Mouse (Mus musculus): ENCODE measurements around the gene Slc25a39. TPM values are rescaled to one million over a fixed set of nuclear protein-coding genes. Genes with fewer than 3 reads are reported as not detected.
"Not testable (repeated sequence)": the region's sequence is repeated elsewhere in the genome, so short reads cannot be mapped to it uniquely, and the experiment has no call there.

Slc25a39 gene
- polyA plus RNA-seq, 1 experiment from 2014 or later = 308 TPM

DNA sequence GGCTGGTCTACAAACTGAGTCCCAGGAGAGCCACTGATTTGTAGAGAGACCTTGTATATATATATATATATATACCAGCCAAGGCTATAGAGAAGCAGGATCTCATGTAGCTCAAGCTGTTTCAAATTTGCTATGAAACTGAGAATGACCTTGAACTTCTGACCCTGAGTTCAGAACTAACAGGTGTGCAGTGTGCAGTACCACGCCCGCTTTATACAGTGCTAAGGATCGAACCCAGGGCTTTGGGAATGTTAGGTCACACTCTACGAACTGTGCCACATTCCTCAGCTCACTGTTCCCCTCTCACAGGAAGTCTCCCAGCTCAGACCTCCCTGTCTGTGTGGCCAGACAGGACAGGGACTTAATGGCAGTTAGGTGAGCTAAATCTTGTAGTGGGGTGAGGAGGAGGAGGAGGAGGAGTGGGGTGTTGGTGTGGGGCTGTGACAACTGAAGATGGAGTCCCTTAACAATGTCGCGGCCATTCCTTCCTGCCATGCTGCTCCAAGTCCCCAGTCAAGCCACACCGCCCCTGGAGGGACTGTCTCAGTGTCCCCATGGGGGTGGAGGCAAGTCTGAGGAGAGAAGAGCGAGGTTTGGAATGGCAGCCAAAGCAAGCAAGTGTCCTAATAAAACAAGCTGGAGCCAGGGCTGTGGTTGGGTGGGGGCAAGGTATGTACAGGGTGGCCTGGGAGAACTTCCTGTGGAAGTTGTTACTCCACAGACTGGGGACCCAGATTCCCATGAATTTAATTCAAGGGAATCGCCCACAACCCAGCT, 40.1 kb downstream of the Slc25a39 start:
- Histone ChIP-seq H3K9ac (ENCODE audit: low read length) (no peak overlapping the region), H3K4me1 (ENCODE audit: control insufficient read depth, insufficient read depth, low read length) (no peaks in the 10 kb centered on the region), H3K4me2 (ENCODE audit: low read depth, low read length) (no peak overlapping the region), H3K27me3 (ENCODE audit: control insufficient read depth, insufficient read depth, low read length) (peaks cover 2% of the 10 kb centered on the region; the same call in 1 of the 2 replicates), H3K4me3 (ENCODE audit: low read length) (no peak overlapping the region), H3K36me3 (ENCODE audit: control insufficient read depth, insufficient read depth) (no peaks in the 10 kb centered on the region), H3K27ac (ENCODE audit: low read length) (no peak overlapping the region), H3K9me3 (replicated peaks; ENCODE audit: control insufficient read depth, low read length) (no peaks in the 10 kb centered on the region)
- no peak for ATAC-seq (replicated peaks; ENCODE audit: extremely low read depth, insufficient read depth, low FRiP score)
- 68% methylated on average over 9 of the region's 9 CpGs for WGBS

DNA sequence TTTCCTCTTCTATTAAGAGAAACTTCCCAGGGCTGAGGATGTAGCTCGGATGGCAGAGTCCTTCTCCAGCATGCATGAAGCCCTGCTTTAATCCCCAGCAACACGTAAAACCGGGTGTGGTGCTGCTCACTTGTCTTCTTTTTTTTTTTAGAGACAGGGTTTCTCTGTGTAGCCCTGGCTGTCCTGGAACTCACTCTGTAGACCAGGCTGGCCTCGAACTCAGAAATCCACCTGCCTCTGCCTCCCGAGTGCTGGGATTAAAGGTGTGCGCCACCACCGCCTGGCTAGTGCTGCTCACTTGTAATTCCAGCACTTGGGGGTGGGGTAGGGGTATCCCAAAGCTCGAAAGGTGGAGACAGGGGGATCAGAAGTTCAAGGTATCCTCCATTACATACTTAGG, 41.6 kb downstream of the Slc25a39 start, which contains the start of gene Slc4a1:
TSS of gene Slc4a1 (minus strand) at position 101 of the 400 bp plus-strand sequence.
- H3K9ac ChIP-seq (ENCODE audit: low read length); H3K27ac ChIP-seq (ENCODE audit: low read length); H3K4me2 ChIP-seq (ENCODE audit: low read depth, low read length); ATAC-seq (replicated peaks; ENCODE audit: extremely low read depth, insufficient read depth, low FRiP score); H3K27me3 ChIP-seq (ENCODE audit: control insufficient read depth, insufficient read depth, low read length); H3K36me3 ChIP-seq (ENCODE audit: control insufficient read depth, insufficient read depth); H3K4me1 ChIP-seq (ENCODE audit: control insufficient read depth, insufficient read depth, low read length); H3K9me3 ChIP-seq (replicated peaks; ENCODE audit: control insufficient read depth, low read length); H3K4me3 ChIP-seq (ENCODE audit: low read length): not testable (repeated sequence)
- 79% methylated on average over 8 of the region's 8 CpGs for WGBS

DNA sequence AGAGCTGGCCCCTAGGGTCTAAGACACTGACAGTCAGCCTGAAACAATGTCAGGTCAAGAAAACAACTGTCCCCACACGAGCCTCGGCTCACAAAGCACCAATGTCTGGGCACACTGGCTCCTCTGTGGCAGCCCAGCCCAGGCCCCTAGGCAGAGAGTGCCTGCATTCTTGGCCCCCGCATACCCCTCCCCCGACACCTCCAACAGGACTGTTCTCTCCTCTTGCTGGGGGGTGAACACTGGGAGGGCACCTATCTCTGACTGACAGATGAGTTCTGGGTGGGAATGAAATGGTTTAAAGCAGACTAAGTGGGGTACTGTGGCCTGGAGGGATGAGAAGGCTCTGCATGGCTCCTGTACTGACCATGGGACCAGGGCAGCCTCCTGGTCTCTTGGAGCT, 42.0 kb downstream of the Slc25a39 start:
- H3K4me2 ChIP-seq (ENCODE audit: low read depth, low read length) = no peak overlapping the region
- no peak for ATAC-seq (replicated peaks; ENCODE audit: extremely low read depth, insufficient read depth, low FRiP score)
- H3K4me3 ChIP-seq (ENCODE audit: low read length) = no peak overlapping the region
- no peaks in the 10 kb centered on the region for H3K36me3 ChIP-seq (ENCODE audit: control insufficient read depth, insufficient read depth)
- H3K27me3 ChIP-seq (ENCODE audit: control insufficient read depth, insufficient read depth, low read length) = peaks cover 2% of the 10 kb centered on the region; the same call in 1 of the 2 replicates
- H3K9me3 ChIP-seq (replicated peaks; ENCODE audit: control insufficient read depth, low read length) = no peaks in the 10 kb centered on the region
- H3K4me1 ChIP-seq (ENCODE audit: control insufficient read depth, insufficient read depth, low read length) = no peaks in the 10 kb centered on the region
- no peak overlapping the region for H3K9ac ChIP-seq (ENCODE audit: low read length)
- no peak overlapping the region for H3K27ac ChIP-seq (ENCODE audit: low read length)
- WGBS = 53% methylated on average over 4 of the region's 4 CpGs

DNA sequence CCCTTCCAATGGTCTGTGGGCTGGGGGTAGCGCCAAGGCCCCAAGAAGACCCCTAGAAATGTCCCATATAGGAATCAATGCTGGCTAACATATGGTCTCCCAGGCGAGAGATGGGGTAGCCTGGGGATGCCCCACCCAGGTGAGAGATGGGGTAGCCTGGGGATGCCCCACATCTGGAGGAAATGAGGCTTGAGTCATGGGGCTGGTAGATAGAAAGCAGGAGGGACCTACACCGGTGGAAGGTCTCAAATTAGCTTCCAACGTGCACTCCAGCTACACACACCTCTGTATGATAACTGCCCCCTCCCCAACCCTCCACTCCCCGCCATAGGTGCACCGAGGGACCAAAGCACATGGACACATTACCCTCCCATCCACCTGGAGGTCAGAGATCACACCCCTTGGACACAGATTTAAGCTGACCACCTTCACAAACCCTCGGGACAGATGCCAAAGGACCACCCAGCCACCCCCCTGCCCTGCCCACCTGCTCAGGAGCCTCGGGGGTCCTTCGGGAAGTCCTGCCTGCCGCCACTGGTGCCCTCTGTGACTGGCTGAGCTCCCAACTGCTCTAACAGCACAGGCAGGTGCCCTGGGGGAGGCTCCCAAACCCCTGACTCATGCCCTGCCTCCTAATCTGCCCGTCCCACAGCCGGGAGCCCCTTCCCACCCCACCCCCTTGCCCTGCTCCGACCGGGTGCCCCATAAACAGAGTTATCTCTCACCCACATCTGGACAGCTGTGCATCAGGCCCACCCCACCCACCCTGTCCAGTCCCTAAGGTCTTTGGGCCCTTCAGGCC, 43.0 kb downstream of the Slc25a39 start:
- no peak overlapping the region for H3K4me3 ChIP-seq (ENCODE audit: low read length)

DNA sequence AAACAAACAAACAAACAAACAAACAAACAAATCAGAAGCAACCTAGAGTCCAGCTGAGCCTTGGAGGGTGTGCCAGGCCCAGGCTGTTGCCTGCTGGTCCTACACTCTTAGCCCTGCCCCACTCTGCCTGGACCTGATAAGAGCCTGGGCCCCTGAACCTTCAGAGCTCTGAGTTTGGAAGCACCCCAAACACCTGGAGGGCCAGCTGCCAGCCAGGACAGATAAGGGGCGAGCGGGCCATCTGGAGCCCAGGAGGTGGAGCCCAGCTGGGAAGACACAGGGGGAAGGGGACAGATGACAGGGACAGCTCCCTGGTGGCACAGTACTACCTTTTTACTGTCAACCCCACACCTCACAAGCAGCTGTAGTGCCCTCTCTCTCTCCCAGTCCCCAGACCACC, 44.1 kb downstream of the Slc25a39 start:
- no peak overlapping the region for H3K4me2 ChIP-seq (ENCODE audit: low read depth, low read length)
- H3K4me3 ChIP-seq (ENCODE audit: low read length) = no peak overlapping the region
- no peak for ATAC-seq (replicated peaks; ENCODE audit: extremely low read depth, insufficient read depth, low FRiP score)
- 0% methylated on average over 2 of the region's 2 CpGs for WGBS
- H3K27me3 ChIP-seq (ENCODE audit: control insufficient read depth, insufficient read depth, low read length) = peaks cover 2% of the 10 kb centered on the region; the same call in 1 of the 2 replicates
- H3K9ac ChIP-seq (ENCODE audit: low read length) = no peak overlapping the region
- H3K27ac ChIP-seq (ENCODE audit: low read length) = no peak overlapping the region
- H3K4me1 ChIP-seq (ENCODE audit: control insufficient read depth, insufficient read depth, low read length) = no peaks in the 10 kb centered on the region
- H3K36me3 ChIP-seq (ENCODE audit: control insufficient read depth, insufficient read depth) = no peaks in the 10 kb centered on the region
- H3K9me3 ChIP-seq (replicated peaks; ENCODE audit: control insufficient read depth, low read length) = no peaks in the 10 kb centered on the region

More for the DNA sequence above, 43.0 kb downstream of the Slc25a39 start:
- Histone ChIP-seq H3K36me3 (ENCODE audit: control insufficient read depth, insufficient read depth) (no peaks in the 10 kb centered on the region), H3K27me3 (ENCODE audit: control insufficient read depth, insufficient read depth, low read length) (peaks cover 2% of the 10 kb centered on the region; the same call in 1 of the 2 replicates), H3K9ac (ENCODE audit: low read length) (no peak overlapping the region), H3K4me2 (ENCODE audit: low read depth, low read length) (no peak overlapping the region), H3K27ac (ENCODE audit: low read length) (no peak overlapping the region), H3K9me3 (replicated peaks; ENCODE audit: control insufficient read depth, low read length) (no peaks in the 10 kb centered on the region), H3K4me1 (ENCODE audit: control insufficient read depth, insufficient read depth, low read length) (no peaks in the 10 kb centered on the region)
- WGBS = 65% methylated on average over 14 of the region's 14 CpGs
- ATAC-seq (replicated peaks; ENCODE audit: extremely low read depth, insufficient read depth, low FRiP score) = no peak

DNA sequence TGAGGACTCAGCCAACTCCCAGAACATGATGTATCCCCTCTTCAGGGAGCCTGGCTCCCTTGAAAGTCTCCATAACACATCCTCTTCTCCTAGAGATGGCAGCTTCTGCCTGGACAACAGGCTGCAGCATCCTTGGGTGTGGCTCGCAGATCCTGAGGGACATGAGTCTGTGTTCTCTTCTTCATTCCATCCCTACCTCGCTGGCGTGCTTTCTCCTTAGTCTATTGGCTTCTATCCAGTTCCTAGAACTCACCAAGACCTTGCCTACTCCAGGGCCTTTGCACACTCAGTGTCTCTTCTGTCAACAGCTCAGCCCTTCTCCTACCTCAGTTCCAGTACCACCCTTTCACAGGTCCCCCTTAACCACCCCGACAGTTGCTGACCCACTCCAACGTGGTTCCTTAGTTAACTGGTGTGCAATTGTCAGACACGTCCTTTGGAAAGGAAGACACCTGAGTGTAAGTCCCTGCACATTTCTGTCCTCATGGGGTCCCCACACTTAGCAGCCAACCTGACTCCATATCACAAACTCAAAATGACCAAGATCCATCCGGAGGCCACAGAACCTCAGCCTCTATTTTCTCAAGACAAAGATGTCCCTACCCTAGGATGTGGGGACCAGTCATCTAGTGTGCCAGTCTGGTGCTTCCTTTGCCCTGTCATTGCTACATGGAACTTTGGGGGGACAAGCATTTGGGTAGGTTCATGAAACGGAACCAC, 45.8 kb downstream of the Slc25a39 start:
- no peak for ATAC-seq (replicated peaks; ENCODE audit: extremely low read depth, insufficient read depth, low FRiP score)
- no peak overlapping the region for H3K9ac ChIP-seq (ENCODE audit: low read length)
- H3K4me2 ChIP-seq (ENCODE audit: low read depth, low read length) = no peak overlapping the region
- no peaks in the 10 kb centered on the region for H3K4me1 ChIP-seq (ENCODE audit: control insufficient read depth, insufficient read depth, low read length)
- H3K36me3 ChIP-seq (ENCODE audit: control insufficient read depth, insufficient read depth) = no peaks in the 10 kb centered on the region
- H3K27ac ChIP-seq (ENCODE audit: low read length) = no peak overlapping the region
- no peaks in the 10 kb centered on the region for H3K9me3 ChIP-seq (replicated peaks; ENCODE audit: control insufficient read depth, low read length)
- WGBS = 85% methylated on average over 8 of the region's 8 CpGs
- no peak overlapping the region for H3K4me3 ChIP-seq (ENCODE audit: low read length)
- peaks cover 13% of the 10 kb centered on the region for H3K27me3 ChIP-seq (ENCODE audit: control insufficient read depth, insufficient read depth, low read length)

DNA sequence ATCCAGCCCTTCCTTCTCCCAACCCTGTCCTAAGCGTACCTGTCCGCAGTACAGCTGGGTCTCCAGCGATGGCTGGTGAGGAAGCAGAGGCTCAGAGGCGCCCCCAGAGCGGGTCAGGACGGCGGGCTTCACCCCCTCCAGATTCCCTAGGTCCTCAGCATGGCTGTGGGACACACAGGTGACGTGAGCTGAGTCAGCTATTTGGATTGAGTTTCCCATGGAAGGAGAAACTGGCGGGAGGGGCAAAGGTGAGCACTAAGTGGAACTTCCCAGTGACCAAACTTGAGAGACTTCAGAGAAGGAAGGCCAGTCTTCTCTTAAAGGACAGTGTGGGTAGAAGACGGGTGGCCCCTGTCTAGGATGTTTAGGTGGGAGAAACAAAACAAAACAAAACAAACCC, 49.4 kb downstream of the Slc25a39 start:
- 61% methylated on average over 10 of the region's 10 CpGs for WGBS
- no peak overlapping the region for H3K27ac ChIP-seq (ENCODE audit: low read length)
- H3K36me3 ChIP-seq (ENCODE audit: control insufficient read depth, insufficient read depth) = no peaks in the 10 kb centered on the region
- peaks cover 21% of the 10 kb centered on the region for H3K27me3 ChIP-seq (ENCODE audit: control insufficient read depth, insufficient read depth, low read length)
- no peak overlapping the region for H3K4me3 ChIP-seq (ENCODE audit: low read length)
- H3K4me1 ChIP-seq (ENCODE audit: control insufficient read depth, insufficient read depth, low read length) = no peaks in the 10 kb centered on the region
- no peak overlapping the region for H3K4me2 ChIP-seq (ENCODE audit: low read depth, low read length)
- ATAC-seq (replicated peaks; ENCODE audit: extremely low read depth, insufficient read depth, low FRiP score) = no peak
- no peaks in the 10 kb centered on the region for H3K9me3 ChIP-seq (replicated peaks; ENCODE audit: control insufficient read depth, low read length)
- H3K9ac ChIP-seq (ENCODE audit: low read length) = no peak overlapping the region

DNA sequence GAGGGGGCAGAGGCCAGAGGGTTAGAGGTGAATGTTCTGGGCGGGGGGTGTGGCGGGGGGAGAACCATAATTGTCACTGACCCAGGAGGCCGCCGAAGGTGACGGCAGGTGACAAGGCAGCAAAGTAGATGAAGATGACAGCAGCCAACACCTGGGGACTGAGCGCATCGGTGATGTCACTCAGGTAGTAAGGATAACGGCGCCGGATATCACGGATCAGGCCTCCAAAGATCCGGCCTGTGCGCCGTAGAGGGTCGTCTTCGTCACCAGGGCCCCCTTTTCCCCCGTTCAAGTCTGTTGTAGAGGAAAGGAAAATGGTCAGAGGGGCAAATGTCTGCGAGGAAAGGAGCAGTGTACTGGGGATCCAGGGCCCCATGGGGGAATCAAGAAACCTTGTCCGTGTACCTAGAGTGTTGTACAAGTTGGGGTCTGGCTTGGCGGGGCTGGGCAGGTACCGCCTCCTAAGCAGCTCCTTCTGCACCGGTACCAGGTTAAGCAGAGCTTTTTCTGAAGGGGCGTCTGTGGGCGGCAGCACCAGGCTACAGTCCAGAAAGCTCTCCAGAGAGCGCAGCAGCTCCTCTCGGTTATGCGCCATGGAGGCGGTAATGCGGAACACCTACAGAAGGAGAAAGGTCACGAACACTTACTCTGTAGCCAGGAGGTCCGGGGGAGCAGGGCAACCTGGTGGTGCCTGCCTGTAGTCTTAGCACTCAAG, 51.0 kb downstream of the Slc25a39 start:
- Histone ChIP-seq H3K27me3 (ENCODE audit: control insufficient read depth, insufficient read depth, low read length) (peaks cover 27% of the 10 kb centered on the region), H3K9me3 (replicated peaks; ENCODE audit: control insufficient read depth, low read length) (no peaks in the 10 kb centered on the region), H3K36me3 (ENCODE audit: control insufficient read depth, insufficient read depth) (no peaks in the 10 kb centered on the region), H3K27ac (ENCODE audit: low read length) (no peak overlapping the region), H3K4me2 (ENCODE audit: low read depth, low read length) (no peak overlapping the region), H3K4me1 (ENCODE audit: control insufficient read depth, insufficient read depth, low read length) (no peaks in the 10 kb centered on the region), H3K4me3 (ENCODE audit: low read length) (no peak overlapping the region), H3K9ac (ENCODE audit: low read length) (no peak overlapping the region)
- ATAC-seq (replicated peaks; ENCODE audit: extremely low read depth, insufficient read depth, low FRiP score) = no peak
- WGBS = 56% methylated on average over 31 of the region's 31 CpGs
